Mouse (Mus musculus) T-cell, adult 2 months (primary cell): ENCODE data around the gene Tbc1d8b.

ENCODE experiments used
- DNase-seq: peaks from one replicate; pipeline ENCODE4 v3.0.0; 2022; ENCODE audit warnings: low spot score

Tbc1d8b gene

GRCm38 (mm10) chrX:139779401-139779800, 94.6 kb downstream of the Tbc1d8b start:
- no peak for DNase-seq

- DNase-seq, result no peak
Measured at GRCm38 (mm10) chrX:139780988-139781387, 96.2 kb downstream of the Tbc1d8b start.

GRCm38 (mm10) chrX:139781563-139781962, 96.8 kb downstream of the Tbc1d8b start:
- DNase-seq, result no peak

GRCm38 (mm10) chrX:139782278-139783044, 97.7 kb downstream of the Tbc1d8b start, which contains the start of gene Ripply1:
TSS of gene Ripply1 (minus strand) at chrX:139782353.
- DNase-seq, result no peak

- no peak for DNase-seq
Measured at GRCm38 (mm10) chrX:139783045-139783422, 98.2 kb downstream of the Tbc1d8b start.

- no peak for DNase-seq
Measured at GRCm38 (mm10) chrX:139785764-139786163, 101.0 kb downstream of the Tbc1d8b start.

- DNase-seq, result no peak
Measured at GRCm38 (mm10) chrX:139794072-139794845, 109.5 kb downstream of the Tbc1d8b start.

- DNase-seq, result no peak
Measured at GRCm38 (mm10) chrX:139796037-139796436, 111.2 kb downstream of the Tbc1d8b start.

GRCm38 (mm10) chrX:139797875-139798274, 113.1 kb downstream of the Tbc1d8b start:
- DNase-seq, result peak; percentile 51

GRCm38 (mm10) chrX:139799953-139800352, 115.2 kb downstream of the Tbc1d8b start:
- DNase-seq, result no peak

- no peak for DNase-seq
Measured at GRCm38 (mm10) chrX:139800406-139800878, 115.6 kb downstream of the Tbc1d8b start, which contains the start of gene Cldn2. TSS of gene Cldn2 (plus strand) at chrX:139800828.
